Mouse (Mus musculus): ENCODE results near the gene Ly6g6c. TPM values are rescaled to one million over a fixed set of nuclear protein-coding genes. Genes with fewer than 3 reads are reported as not detected.
A peak's percentile ranks its signal among the peaks of the same experiment; 100 is the strongest.

Ly6g6c gene
- total RNA-seq (2021): not detected
- long read RNA-seq: 0 reads

- no peak for DNase-seq (ENCODE audit: low spot score in 2 of 2)
These were observed at the start of gene Ly6g6c for GRCm38 (mm10) chr17:35064951-35065947. TSS of gene Ly6g6c (plus strand) at chr17:35065388.

GRCm38 (mm10) chr17:35016376-35016775 lies 48.8 kb upstream of the Ly6g6c start, which contains the start of gene Vwa7:
TSS of gene Vwa7 (plus strand) at chr17:35016579.
- peak in 1 of 2 experiments; percentile 18 for DNase-seq (ENCODE audit: low spot score in 2 of 2)

GRCm38 (mm10) chr17:35016791-35017705 lies 48.1 kb upstream of the Ly6g6c start:
- no peak for DNase-seq (ENCODE audit: low spot score in 2 of 2)

- DNase-seq (ENCODE audit: low spot score in 2 of 2): no peak
These were observed 47.5 kb upstream of the Ly6g6c start for GRCm38 (mm10) chr17:35017706-35018030.

GRCm38 (mm10) chr17:35018171-35018570 lies 47.0 kb upstream of the Ly6g6c start:
- DNase-seq (ENCODE audit: low spot score in 2 of 2): no peak

GRCm38 (mm10) chr17:35019894-35020293 lies 45.3 kb upstream of the Ly6g6c start:
- DNase-seq (ENCODE audit: low spot score in 2 of 2): no peak

- no peak for DNase-seq (ENCODE audit: low spot score in 2 of 2)
These were observed 44.6 kb upstream of the Ly6g6c start for GRCm38 (mm10) chr17:35020551-35020950.

- peak; percentile 71 to 92 for DNase-seq (ENCODE audit: low spot score in 2 of 2)
These were observed 43.9 kb upstream of the Ly6g6c start for GRCm38 (mm10) chr17:35021163-35021808.

- no peak for DNase-seq (ENCODE audit: low spot score in 2 of 2)
These were observed 43.2 kb upstream of the Ly6g6c start for GRCm38 (mm10) chr17:35021842-35022477.

- DNase-seq (ENCODE audit: low spot score in 2 of 2): no peak
These were observed 42.6 kb upstream of the Ly6g6c start for GRCm38 (mm10) chr17:35022541-35023060.

- no peak for DNase-seq (ENCODE audit: low spot score in 2 of 2)
These were observed 42.0 kb upstream of the Ly6g6c start for GRCm38 (mm10) chr17:35023221-35023620.

GRCm38 (mm10) chr17:35023756-35024155 lies 41.4 kb upstream of the Ly6g6c start:
- no peak for DNase-seq (ENCODE audit: low spot score in 2 of 2)

- DNase-seq (ENCODE audit: low spot score in 2 of 2): no peak
These were observed 40.9 kb upstream of the Ly6g6c start for GRCm38 (mm10) chr17:35024261-35024660.

GRCm38 (mm10) chr17:35024691-35025488 lies 40.3 kb upstream of the Ly6g6c start:
- DNase-seq (ENCODE audit: low spot score in 2 of 2): no peak

- no peak for DNase-seq (ENCODE audit: low spot score in 2 of 2)
These were observed 39.0 kb upstream of the Ly6g6c start for GRCm38 (mm10) chr17:35026206-35026605.

- peak in 1 of 2 experiments; percentile 47 for DNase-seq (ENCODE audit: low spot score in 2 of 2)
These were observed 37.7 kb upstream of the Ly6g6c start, which contains the start of gene Sapcd1 for GRCm38 (mm10) chr17:35027277-35028068. TSS of gene Sapcd1 (minus strand) at chr17:35028016.

- no peak for DNase-seq (ENCODE audit: low spot score in 2 of 2)
These were observed 36.9 kb upstream of the Ly6g6c start for GRCm38 (mm10) chr17:35028315-35028714.

GRCm38 (mm10) chr17:35029691-35030532 lies 35.3 kb upstream of the Ly6g6c start:
- no peak for DNase-seq (ENCODE audit: low spot score in 2 of 2)

Data from layer of hippocampus, adult 18-20 months (tissue).